Mouse (Mus musculus) forebrain, embryonic 16.5 days (tissue): Measurements from ENCODE around the gene Slc38a2. TPM values are rescaled to one million over a fixed set of nuclear protein-coding genes. Genes with fewer than 3 reads are reported as not detected.

Source experiments
- ATAC-seq: fragments of 200-750 bp; cut with Nextera tagmentation; 2 replicates; pipeline ENCODE4 v1.8.0; 2017; ENCODE audit warnings: mild to moderate bottlenecking, moderate library complexity
- H3K27ac ChIP-seq: fragments of 300-500 bp; sonication (generic); 2 replicates; pipeline ENCODE4 v1.5.1; 2014; ENCODE audit warnings: low read length, control low read depth
- H3K27me3 ChIP-seq: fragments of 300-500 bp; sonication (generic); replicated peaks from 2 replicates; pipeline ENCODE4 v1.6.1; 2014; ENCODE audit warnings: low read length; ENCODE audit not compliant: control insufficient read depth, insufficient read depth
- H3K36me3 ChIP-seq: fragments of 300-500 bp; sonication (generic); 2 replicates; pipeline ENCODE4 v1.6.1; 2014; ENCODE audit not compliant: control insufficient read depth, insufficient read depth
- H3K4me1 ChIP-seq: fragments of 300-500 bp; sonication (generic); replicated peaks from 2 replicates; pipeline ENCODE4 v1.6.1; 2014; ENCODE audit warnings: low read length; ENCODE audit not compliant: control insufficient read depth, insufficient read depth
- H3K4me2 ChIP-seq: fragments of 300-500 bp; sonication (generic); 2 replicates; pipeline ENCODE4 v1.6.1; 2014; ENCODE audit warnings: mild to moderate bottlenecking, low read length, control low read depth
- H3K4me3 ChIP-seq: fragments of 300-500 bp; sonication (generic); replicated peaks from 2 replicates; pipeline ENCODE4 v1.5.1; 2014; ENCODE audit warnings: mild to moderate bottlenecking, low read length, control low read depth
- H3K9ac ChIP-seq: fragments of 300-500 bp; sonication (generic); replicated peaks from 2 replicates; pipeline ENCODE4 v1.6.1; 2014; ENCODE audit warnings: low read depth, low read length, control low read depth
- H3K9me3 ChIP-seq: fragments of 300-500 bp; sonication (generic); 2 replicates; pipeline ENCODE4 v1.6.1; 2016; ENCODE audit warnings: low read length; ENCODE audit not compliant: control insufficient read depth
- WGBS: fragments of 180-500 bp; shearing (Covaris S2); extraction: QIAGEN DNeasy Blood & Tissue Kit; methylation state at CpG from one replicate; pipeline ENCODE4 v1.1.7; 2014; 5-methylcytosine and 5-hydroxymethylcytosine counted together
- polyA plus RNA-seq: library from polyadenylated mRNA; unstranded; fragments of >200 nt; fragmentation: Nextera tagmentation; extraction: Ambion mirVana; gene quantifications from 2 replicates; pipeline ENCODE4 v1.2.1, GENCODE M21; 2015

Slc38a2 gene
- polyA plus RNA-seq, 1 experiment from 2014 or later: 161 TPM

GRCm38 (mm10) chr15:96724506-96724905 lies 25.0 kb upstream of the Slc38a2 start:
- H3K9ac ChIP-seq: no peak overlapping the region
- no peaks in the 10 kb centered on the region for H3K4me1 ChIP-seq
- H3K9me3 ChIP-seq: no peaks in the 10 kb centered on the region
- H3K36me3 ChIP-seq: no peaks in the 10 kb centered on the region
- H3K4me2 ChIP-seq: no peak overlapping the region
- ATAC-seq: no peak
- H3K4me3 ChIP-seq: no peak overlapping the region
- H3K27ac ChIP-seq: no peak overlapping the region
- no peaks in the 10 kb centered on the region for H3K27me3 ChIP-seq

GRCm38 (mm10) chr15:96722228-96722627 lies 22.7 kb upstream of the Slc38a2 start:
- Histone ChIP-seq H3K27ac (no peak overlapping the region), H3K9me3 (no peaks in the 10 kb centered on the region), H3K36me3 (no peaks in the 10 kb centered on the region), H3K9ac (no peak overlapping the region), H3K4me1 (no peaks in the 10 kb centered on the region), H3K4me2 (no peak overlapping the region), H3K27me3 (no peaks in the 10 kb centered on the region), H3K4me3 (no peak overlapping the region)
- WGBS: 72% methylated on average over 7 of the region's 7 CpGs
- no peak for ATAC-seq

- no peaks in the 10 kb centered on the region for H3K4me1 ChIP-seq
- H3K27me3 ChIP-seq: no peaks in the 10 kb centered on the region
- ATAC-seq: no peak
- no peak overlapping the region for H3K27ac ChIP-seq
- no peaks in the 10 kb centered on the region for H3K9me3 ChIP-seq
- H3K36me3 ChIP-seq: no peaks in the 10 kb centered on the region
- WGBS: 90% methylated on average over 6 of the region's 6 CpGs
- H3K4me3 ChIP-seq: no peak overlapping the region
- H3K4me2 ChIP-seq: no peak overlapping the region
- H3K9ac ChIP-seq: no peak overlapping the region
Measured at GRCm38 (mm10) chr15:96720146-96720545, 20.6 kb upstream of the Slc38a2 start.

DNA sequence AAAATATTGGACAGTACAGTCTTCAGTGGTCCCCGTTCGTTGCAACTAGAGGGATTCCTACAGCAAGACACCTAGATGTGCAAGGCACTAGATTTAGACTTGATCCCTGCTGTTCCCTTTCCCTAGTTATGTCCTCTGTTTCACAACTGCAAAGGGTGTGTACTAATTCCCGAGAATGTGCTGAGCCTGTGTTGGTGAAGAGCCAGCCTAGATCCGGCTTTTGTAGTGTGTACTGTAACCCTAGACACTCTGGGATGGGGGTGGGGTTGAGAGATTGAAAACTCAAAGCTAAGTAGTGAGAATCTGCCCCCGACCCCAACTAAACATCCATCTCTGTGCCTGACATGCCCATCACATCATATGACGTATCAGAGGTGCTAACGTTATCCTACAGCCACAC lies 18.9 kb upstream of the Slc38a2 start:
- Histone ChIP-seq H3K9me3 (no peaks in the 10 kb centered on the region), H3K27me3 (no peaks in the 10 kb centered on the region), H3K4me1 (no peaks in the 10 kb centered on the region), H3K9ac (no peak overlapping the region), H3K4me2 (no peak overlapping the region), H3K36me3 (no peaks in the 10 kb centered on the region), H3K4me3 (no peak overlapping the region), H3K27ac (no peak overlapping the region)
- WGBS: 81% methylated on average over 7 of the region's 7 CpGs
- no peak for ATAC-seq

GRCm38 (mm10) chr15:96717181-96717580 lies 17.7 kb upstream of the Slc38a2 start:
- Histone ChIP-seq H3K9me3 (no peaks in the 10 kb centered on the region), H3K27me3 (no peaks in the 10 kb centered on the region), H3K4me1 (no peaks in the 10 kb centered on the region), H3K36me3 (no peaks in the 10 kb centered on the region), H3K4me2 (no peak overlapping the region), H3K9ac (no peak overlapping the region), H3K4me3 (no peak overlapping the region), H3K27ac (no peak overlapping the region)
- WGBS: 74% methylated on average over 3 of the region's 3 CpGs
- ATAC-seq: no peak

- Histone ChIP-seq H3K4me2 (no peak overlapping the region), H3K27me3 (no peaks in the 10 kb centered on the region), H3K27ac (no peak overlapping the region), H3K9ac (no peak overlapping the region), H3K4me1 (no peaks in the 10 kb centered on the region), H3K36me3 (no peaks in the 10 kb centered on the region), H3K9me3 (no peaks in the 10 kb centered on the region), H3K4me3 (no peak overlapping the region)
- 88% methylated on average over 4 of the region's 4 CpGs for WGBS
- ATAC-seq: no peak
Measured at GRCm38 (mm10) chr15:96716371-96716770, 16.8 kb upstream of the Slc38a2 start.

GRCm38 (mm10) chr15:96715692-96716080 lies 16.2 kb upstream of the Slc38a2 start:
- no peak overlapping the region for H3K27ac ChIP-seq
- H3K36me3 ChIP-seq: no peaks in the 10 kb centered on the region
- H3K9ac ChIP-seq: no peak overlapping the region
- H3K9me3 ChIP-seq: no peaks in the 10 kb centered on the region
- no peak overlapping the region for H3K4me2 ChIP-seq
- H3K27me3 ChIP-seq: no peaks in the 10 kb centered on the region
- H3K4me3 ChIP-seq: no peak overlapping the region
- 0 out of 2 replicates have a peak, but pooled peaks cover 2% of the 10 kb centered on the region for H3K4me1 ChIP-seq
- ATAC-seq: no peak
- 94% methylated on average over 7 of the region's 7 CpGs for WGBS

GRCm38 (mm10) chr15:96715079-96715691 lies 15.7 kb upstream of the Slc38a2 start:
- Histone ChIP-seq H3K9ac (no peak overlapping the region), H3K4me2 (no peak overlapping the region), H3K27ac (no peak overlapping the region), H3K27me3 (no peaks in the 10 kb centered on the region), H3K36me3 (no peaks in the 10 kb centered on the region), H3K4me1 (0 out of 2 replicates have a peak, but pooled peaks cover 5% of the 10 kb centered on the region), H3K4me3 (no peak overlapping the region), H3K9me3 (no peaks in the 10 kb centered on the region)
- no peak for ATAC-seq
- 92% methylated on average over 9 of the region's 9 CpGs for WGBS

- H3K27me3 ChIP-seq: no peaks in the 10 kb centered on the region
- 94% methylated on average over 3 of the region's 3 CpGs for WGBS
- no peak overlapping the region for H3K4me3 ChIP-seq
- no peak overlapping the region for H3K27ac ChIP-seq
- 0 out of 2 replicates have a peak, but pooled peaks cover 5% of the 10 kb centered on the region for H3K4me1 ChIP-seq
- H3K36me3 ChIP-seq: no peaks in the 10 kb centered on the region
- H3K4me2 ChIP-seq: no peak overlapping the region
- H3K9me3 ChIP-seq: no peaks in the 10 kb centered on the region
- H3K9ac ChIP-seq: no peak overlapping the region
- ATAC-seq: no peak
Measured at GRCm38 (mm10) chr15:96714676-96715016, 15.1 kb upstream of the Slc38a2 start.
